Mouse (Mus musculus): Measurements from ENCODE around the gene Gm49416.

The Gm49416 gene

GRCm38 (mm10) chr19:8921741-8922140, 33.0 kb downstream of the Gm49416 start:
- no peak for DNase-seq

GRCm38 (mm10) chr19:8926766-8927165, 38.0 kb downstream of the Gm49416 start:
- peak; percentile 44 for DNase-seq

- no peak for DNase-seq
These were observed 39.3 kb downstream of the Gm49416 start for GRCm38 (mm10) chr19:8927891-8928525.

GRCm38 (mm10) chr19:8928689-8929223, 40.0 kb downstream of the Gm49416 start:
- peak; percentile 85 for DNase-seq

GRCm38 (mm10) chr19:8929224-8930088, 40.7 kb downstream of the Gm49416 start, which contains the start of the genes Rom1 and Eml3:
TSS of gene Rom1 (minus strand) at chr19:8929356.
TSS of gene Eml3 (plus strand) at chr19:8929552.
- peak; percentile 87 for DNase-seq

- DNase-seq, result no peak
These were observed 41.4 kb downstream of the Gm49416 start for GRCm38 (mm10) chr19:8930117-8930516.

- DNase-seq, result no peak
These were observed 42.0 kb downstream of the Gm49416 start for GRCm38 (mm10) chr19:8930771-8931170.

- no peak for DNase-seq
These were observed 48.0 kb downstream of the Gm49416 start for GRCm38 (mm10) chr19:8936736-8937135.

GRCm38 (mm10) chr19:8940526-8941133, 51.9 kb downstream of the Gm49416 start:
- peak; percentile 73 for DNase-seq

GRCm38 (mm10) chr19:8941136-8941514, 52.4 kb downstream of the Gm49416 start:
- DNase-seq, result peak; percentile 69

GRCm38 (mm10) chr19:8941515-8942217, 52.9 kb downstream of the Gm49416 start, which contains the start of gene Mta2:
TSS of gene Mta2 (plus strand) at chr19:8941875.
- peak; percentile 97 for DNase-seq

- DNase-seq, result no peak
These were observed 53.7 kb downstream of the Gm49416 start for GRCm38 (mm10) chr19:8942276-8942964.

GRCm38 (mm10) chr19:8943047-8943446, 54.3 kb downstream of the Gm49416 start:
- no peak for DNase-seq

- no peak for DNase-seq
These were observed 55.3 kb downstream of the Gm49416 start for GRCm38 (mm10) chr19:8944062-8944461.

GRCm38 (mm10) chr19:8944750-8945149, 56.0 kb downstream of the Gm49416 start:
- no peak for DNase-seq
